Mouse (Mus musculus) layer of hippocampus, adult 8-10 months (tissue): ENCODE measurements around the gene Lrwd1. TPM values are rescaled to one million over a fixed set of nuclear protein-coding genes. Genes with fewer than 3 reads are reported as not detected.
"Not testable (repeated sequence)": the region's sequence is repeated elsewhere in the genome, so short reads cannot be mapped to it uniquely, and the experiment has no call there.

Experiments used
- DNase-seq, 2 experiments: peaks; one replicate each; pipeline ENCODE4 v3.0.0; 2022; ENCODE audit warnings: low spot score in 2 of 2
- total RNA-seq, 4 experiments: library from RNA; stranded (reverse); gene quantifications; 2 replicates each; pipeline ENCODE4 v1.2.4; 2022

Lrwd1 gene
- total RNA-seq, 4 experiments from 2014 or later, result 12.4 to 17.7 (median 16.1) TPM

DNA sequence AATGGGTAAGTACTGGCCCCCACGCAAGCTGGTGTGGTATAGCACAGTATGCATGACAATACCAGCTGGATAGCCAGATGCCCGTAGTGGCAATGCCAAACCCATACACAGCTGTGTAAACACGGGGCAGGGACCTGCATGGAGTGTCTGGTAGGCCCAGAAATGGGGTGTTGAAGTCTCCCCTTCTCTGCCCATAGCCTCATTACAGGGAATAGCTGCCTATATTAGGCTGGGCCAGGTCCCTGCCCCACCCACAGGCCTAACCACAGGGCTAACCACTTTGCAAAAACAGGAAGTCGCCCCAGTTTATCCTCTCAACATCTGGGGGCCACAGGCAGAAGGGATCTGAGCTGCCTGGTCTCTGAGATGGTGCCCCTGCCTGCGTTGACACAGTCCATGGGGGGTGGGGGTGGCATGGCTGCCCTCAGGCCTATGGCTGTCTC lies 13.3 kb upstream of the Lrwd1 start:
- DNase-seq, result not testable (repeated sequence)

DNA sequence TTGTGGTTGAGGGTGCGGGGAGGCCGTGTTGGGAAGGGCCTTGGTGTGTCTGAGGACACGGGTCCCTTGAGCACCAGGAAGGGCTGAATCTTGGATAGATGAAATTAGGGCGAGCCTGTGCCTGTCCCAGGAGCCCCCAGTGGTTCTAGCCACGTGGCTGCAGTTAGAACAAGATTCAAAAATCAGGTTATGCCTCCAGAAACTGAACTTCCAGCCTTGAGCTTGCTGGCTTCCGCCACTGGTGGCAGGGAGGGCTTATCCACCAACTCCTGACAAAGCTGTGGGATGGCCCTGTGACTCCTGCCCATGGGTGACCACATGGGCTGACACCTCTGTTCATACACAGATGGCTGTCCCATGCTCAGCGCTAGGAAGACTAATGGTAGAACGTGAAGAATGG lies 11.8 kb upstream of the Lrwd1 start:
- no peak for DNase-seq

DNA sequence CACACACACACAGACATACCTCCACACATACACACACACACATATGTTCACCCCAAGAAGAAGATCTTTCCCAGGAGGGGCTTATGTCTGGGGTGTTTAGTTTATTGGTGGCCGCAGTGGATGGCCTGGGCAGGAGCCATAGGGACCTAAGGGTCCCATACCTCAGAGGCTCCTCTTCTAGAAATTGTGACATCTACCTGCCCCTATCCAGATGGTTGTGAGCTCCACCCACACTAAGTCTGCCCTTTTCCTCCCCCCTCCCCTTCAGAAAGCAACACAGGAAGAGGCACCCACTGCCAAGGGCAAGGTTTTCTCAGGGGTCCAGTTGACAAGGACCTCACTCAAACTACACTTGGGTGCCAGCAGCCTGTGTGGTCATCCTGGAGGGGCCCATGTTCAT lies 11.1 kb upstream of the Lrwd1 start:
- DNase-seq, result no peak

DNA sequence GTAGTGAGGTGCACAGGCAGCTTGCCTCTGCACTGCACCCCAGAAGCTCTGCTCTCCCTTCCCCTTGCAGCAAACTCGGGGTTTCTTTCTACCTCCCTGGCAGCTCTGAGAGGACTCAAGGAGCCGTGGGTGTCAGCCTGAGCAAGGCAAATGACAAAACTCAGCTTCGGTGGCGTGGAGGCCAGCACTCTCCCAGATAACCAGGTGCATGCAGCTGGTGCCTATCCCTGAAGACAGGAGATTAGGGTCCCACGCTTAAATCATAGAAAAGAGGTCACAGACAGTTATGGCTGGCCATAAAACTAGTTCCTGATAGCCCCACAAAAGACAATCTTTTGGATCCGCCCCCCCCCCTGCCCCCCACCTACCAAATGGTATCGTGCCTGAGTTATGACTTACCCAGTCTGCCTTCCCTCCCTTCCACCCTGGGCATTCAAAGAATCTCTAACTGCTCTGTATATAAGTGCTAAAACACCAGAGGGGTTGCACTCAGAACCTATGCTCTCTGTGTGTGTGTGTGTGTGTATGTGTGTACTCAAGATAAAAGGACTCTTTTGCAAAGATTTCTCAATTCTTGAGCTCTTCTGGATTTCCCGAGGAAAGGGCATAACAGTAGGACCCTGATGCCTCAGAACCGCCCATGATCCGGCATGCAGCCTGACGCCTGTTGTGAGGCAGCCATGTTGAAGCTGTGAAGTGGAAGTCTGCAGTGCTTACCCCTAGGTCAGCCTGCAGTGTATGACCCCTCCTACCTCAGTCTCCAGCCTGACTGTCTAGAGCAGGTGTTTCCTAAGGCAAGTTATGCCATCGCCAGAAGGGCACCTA lies 8.9 kb upstream of the Lrwd1 start:
- DNase-seq, result no peak

DNA sequence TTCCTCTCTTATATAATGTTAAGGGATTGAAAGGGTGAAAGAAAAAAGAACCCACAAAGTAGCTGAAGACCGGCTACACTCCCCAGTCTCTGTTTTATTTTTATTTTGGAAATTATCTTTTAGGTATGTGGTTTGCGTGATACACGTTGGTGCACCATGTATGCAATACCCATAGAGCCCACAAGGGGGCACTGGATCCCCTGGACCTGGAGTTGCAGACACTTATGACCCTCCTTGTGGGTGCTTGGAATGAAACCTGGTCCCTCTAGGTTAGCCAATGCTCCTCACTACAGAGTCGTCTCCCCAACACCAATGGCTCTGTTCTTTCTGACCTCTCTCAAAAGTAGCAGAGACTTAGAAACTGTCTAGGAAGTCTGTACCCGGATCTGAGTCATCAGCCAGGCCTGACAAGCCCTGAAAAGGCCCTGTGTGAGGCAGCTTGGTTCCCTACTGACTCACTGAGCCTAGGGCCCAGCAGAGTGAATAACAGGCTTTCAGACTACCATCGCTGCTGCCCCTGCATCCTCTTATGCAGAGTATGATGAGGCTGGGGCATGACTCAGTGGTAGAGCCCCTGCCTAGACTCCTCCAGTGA lies 7.4 kb upstream of the Lrwd1 start:
- DNase-seq, result no peak

DNA sequence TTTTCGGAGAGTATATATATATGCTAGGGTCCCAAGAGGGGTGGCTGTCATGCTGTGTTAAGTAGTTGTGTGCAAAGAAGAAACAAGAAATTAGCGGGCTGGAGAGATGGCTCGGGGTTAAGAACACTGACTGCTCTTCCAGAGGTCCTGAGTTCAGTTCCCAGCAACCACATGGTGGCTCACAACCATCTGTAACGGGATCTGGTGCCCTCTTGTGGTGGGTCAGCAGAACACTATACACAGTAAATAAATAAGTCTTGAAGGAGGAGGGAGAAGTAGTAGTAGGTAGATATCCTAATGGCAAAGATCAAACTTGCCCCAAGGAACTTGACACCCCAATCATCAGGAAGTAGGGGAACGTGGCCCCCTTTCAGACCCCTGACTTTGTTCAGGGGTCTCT lies 6.9 kb upstream of the Lrwd1 start:
- no peak for DNase-seq

DNA sequence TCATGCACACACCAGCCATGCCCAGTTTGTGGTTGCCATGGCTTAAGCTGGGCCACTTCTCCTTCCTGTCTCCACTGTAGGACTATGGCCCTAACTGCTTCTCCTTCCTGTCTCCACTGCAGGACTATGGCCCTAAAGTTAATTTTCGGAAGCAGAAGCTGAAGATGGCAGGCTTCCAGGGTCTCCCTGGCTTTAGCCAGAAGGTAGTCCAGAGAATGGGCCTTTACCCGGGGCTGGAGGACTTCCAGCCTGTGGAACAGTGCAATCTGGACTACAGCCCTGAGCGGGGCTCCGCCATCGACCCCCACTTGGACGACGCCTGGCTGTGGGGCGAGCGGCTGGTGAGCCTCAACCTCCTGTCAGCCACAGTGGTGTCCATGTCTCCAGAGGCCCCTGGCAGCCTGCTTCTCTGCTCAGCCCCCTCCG lies 4.2 kb upstream of the Lrwd1 start:
- DNase-seq, result no peak

DNA sequence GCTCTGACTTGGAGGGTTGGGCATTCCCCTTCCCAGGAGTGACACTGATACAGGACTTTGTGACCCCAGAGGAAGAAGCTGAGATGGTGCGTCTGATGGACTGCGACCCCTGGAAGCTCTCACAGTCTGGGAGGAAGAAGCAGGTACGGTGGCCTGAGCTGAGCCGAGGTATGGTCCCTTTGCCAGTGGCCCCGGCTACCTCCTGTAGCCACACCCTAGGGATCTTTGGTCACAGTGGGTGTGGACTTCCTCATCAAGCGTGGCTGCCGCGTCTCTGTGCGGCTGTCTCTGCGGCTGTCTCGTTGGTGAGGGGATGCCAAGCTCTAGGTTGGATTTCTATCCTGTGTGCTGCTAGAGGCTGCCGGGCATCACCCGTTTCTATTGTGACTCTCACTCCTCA lies 3.5 kb upstream of the Lrwd1 start:
- no peak for DNase-seq

DNA sequence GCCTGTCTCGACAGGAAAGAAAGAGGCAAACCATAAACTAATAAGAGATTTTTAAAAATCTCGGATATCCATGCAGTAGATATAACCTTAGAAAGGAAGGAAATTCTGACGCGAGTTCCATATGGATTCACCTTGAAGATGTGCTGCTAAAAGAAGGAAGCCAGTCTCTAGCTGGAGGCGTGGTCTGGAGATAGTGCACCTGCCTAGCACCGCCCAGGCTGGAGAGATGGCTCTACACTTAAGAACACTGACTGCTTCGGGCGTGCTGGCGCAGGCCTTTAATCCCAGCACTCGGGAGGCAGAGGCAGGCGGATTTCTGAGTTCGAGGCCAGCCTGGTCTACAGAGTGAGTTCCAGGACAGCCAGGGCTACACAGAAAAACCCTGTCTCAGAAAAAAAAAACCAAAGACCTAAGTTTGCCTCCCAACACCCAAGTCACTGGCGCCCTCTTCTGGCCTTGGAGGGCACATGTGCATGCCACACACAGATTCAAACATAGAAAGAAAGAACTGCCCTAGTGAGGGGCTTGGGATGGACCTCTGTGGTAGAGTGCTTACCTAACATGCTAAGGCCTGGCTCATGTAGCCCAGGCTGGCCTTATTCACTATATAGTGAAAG lies 1.9 kb upstream of the Lrwd1 start:
- DNase-seq, result no peak

DNA sequence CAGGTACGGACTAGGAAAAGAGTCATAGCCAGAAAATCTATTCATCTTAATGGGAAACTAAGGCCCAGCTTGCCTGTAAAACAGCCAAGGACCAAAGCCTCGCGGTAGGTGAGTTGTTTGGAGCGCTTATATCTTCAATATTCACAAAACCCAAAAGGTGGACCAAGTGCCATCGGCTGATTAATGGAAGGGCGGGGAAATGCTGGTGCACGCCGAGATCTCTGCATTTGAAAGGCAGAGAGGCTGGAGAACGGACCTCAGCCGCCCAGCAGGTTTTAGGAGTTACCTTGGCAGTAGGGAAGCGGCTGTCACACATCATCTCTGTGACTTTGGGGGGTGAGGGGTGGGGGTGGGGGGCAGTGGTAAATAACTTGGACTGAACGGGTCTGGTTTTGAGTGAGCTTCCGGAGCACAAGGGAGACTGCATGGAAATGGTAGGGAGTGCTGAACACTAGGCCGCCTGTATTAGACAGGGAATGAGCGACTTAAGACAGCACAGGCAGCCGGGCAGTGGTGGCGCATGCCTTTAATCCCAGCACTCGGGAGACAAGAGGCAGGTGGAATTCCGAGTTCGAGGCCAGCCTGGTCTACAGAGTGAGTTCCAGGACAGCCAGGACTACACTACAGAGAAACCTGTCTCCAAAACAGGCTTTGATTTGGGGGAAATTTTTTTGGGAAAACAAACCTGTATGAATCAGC lies 567 bp upstream of the Lrwd1 start:
- no peak for DNase-seq

DNA sequence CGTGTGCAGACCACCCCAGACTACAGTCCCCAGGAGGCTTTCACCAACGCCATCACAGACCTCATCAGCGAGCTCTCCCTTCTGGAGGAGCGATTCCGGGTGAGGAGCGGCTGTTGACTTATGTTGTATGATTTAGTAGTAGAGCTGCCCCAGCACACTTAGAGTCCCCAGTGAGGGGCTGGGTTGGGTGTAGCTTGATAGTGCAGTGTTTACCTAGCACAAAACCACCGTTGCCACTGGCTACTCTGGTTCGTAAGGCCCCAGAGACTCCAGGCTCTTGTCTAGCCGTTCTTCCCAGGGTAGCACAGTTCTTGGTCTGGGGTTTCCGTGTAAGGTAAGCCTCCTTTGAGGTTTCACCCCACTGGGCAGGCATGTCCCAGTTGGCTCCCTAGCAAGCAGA lies 13.7 kb downstream of the Lrwd1 start:
- no peak for DNase-seq

DNA sequence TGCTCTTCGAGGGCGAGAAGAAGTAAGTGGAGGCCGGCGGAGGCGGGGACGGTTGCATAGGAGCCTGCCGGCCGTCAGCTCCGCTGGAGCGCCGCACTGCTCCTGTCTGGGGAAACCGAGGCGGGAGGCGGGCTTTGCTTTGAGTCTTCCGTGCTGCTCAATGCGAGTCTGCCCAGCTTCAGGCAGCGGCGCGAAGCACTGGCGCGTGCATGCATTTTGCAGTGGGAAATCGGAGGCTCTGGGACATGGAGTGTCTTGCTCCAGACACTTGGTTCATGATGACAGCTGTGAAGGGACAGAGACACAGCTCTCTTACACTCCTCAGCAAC lies 19.1 kb downstream of the Lrwd1 start:
- no peak for DNase-seq

DNA sequence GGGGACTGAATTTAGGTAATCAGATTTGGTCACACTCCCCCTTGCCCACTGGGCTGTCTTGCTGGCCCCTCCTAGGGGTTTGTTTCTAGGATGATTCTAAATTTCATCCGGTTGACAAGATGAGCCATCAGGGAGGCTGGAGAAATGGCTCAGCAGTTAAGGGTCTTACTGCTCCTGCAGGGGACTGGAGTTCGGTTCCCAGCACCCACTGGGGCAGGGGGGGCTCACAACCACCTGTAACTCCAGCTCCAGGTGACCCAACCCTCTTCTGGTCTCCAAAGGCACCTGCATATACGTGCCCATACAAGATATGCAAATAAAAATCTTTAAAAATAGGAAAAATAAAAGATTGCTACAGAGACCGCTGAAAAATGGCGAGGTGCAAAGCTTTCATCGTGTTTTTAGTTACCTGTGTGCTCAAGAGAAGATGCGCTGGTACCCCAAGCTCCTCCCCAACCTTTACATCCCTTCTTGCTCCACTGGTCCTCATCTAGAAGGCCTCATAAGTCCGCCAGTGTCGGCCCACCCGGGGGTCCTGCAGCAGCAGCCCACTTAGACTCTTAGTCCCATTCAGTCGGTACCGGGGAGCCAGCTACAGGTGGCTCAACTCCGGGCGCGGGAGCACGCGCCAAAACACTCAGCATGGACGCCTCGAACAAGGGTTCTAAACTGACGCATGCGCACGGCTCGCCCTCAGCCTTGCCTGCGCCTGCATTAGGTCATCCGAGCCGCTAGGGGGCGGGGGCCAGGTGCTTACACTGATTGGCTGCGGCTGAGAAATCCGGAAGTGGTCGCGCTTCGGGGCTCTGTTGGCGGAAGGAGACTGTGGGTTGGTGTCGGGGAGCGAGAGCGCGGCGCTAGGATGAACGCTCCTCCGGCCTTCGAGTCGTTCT lies 19.7 kb downstream of the Lrwd1 start, which contains the start of gene Polr2j:
TSS of gene Polr2j (plus strand) at position 741 of the 893 bp plus-strand sequence.
- peak; percentile 93 to 98 for DNase-seq

DNA sequence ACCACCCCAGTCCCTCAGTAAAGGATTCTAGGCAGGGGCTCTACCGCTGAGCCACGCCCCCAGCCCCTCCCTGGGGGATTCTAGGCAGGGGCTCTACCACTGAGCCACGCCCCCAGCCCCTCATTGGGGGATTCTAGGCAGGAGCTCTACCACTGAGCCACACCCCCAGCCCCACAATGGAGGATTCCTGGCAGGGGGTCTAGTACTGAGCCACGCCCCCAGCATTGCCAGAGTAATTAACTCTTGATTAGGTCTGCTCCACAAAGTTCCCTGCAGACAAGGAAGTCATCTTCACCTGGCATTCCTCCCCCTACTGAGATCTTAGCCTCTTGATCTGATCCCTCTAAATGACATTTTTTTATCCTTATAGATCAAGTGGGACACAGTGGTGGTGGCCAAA lies 22.3 kb downstream of the Lrwd1 start:
- DNase-seq, result not testable (repeated sequence)

DNA sequence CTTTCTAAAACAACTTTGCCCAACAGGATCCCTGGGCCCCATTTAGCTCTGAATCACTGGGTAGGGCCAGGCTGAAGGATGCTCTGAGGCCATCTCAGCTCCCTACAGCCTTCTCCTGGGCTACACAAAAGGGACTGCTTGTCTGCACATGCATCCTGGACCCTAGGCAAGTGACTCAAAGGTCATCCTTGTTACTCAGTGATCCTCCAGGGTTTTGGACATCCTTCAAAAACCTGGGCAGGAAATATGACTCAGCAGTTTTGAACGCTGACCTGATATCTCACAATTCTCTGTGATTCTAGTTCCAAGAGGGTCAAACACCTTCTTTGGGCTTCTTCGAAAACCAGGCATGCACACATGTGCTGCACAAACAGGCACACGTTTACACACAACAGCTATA lies 26.8 kb downstream of the Lrwd1 start:
- DNase-seq, result no peak

DNA sequence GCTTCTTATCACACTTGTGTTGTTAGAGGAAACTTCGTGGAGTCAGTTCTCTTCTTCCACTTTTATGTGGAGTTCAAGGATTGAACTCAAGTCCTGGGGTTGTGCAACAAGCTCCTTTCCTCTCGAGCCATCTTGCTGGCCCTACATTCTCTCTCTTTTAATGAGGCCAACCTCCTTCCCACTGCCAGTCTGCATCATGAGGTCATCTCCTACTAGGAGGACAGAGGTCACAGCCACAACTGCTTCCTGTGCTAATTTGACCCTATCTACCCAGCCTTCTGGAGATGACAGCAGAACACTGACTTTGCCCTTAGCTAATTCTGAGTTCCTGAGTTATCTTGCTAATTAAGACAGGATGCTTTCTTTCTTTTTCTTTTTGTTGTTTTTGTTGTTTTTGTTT lies 27.4 kb downstream of the Lrwd1 start:
- DNase-seq, result no peak

DNA sequence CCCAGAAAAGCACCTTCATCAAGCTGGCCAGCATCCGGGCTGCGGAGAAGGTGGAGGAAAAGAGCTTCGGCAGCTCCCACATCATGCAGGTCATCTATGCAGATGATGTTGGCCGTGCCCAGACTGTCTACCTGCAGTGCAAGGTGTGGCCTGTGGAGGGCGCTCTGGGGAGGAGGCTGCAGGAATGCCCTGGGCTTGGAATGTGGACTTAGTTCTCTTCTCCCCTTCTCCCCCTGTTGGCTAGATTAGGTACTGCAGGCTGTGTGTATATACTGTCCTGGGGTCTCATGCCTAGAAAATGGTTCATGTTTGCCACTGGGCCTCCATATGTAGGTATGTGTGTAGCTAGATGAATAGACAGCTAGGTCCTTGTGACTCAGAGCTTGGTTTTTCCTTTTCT lies 31.4 kb downstream of the Lrwd1 start:
- DNase-seq, result no peak

DNA sequence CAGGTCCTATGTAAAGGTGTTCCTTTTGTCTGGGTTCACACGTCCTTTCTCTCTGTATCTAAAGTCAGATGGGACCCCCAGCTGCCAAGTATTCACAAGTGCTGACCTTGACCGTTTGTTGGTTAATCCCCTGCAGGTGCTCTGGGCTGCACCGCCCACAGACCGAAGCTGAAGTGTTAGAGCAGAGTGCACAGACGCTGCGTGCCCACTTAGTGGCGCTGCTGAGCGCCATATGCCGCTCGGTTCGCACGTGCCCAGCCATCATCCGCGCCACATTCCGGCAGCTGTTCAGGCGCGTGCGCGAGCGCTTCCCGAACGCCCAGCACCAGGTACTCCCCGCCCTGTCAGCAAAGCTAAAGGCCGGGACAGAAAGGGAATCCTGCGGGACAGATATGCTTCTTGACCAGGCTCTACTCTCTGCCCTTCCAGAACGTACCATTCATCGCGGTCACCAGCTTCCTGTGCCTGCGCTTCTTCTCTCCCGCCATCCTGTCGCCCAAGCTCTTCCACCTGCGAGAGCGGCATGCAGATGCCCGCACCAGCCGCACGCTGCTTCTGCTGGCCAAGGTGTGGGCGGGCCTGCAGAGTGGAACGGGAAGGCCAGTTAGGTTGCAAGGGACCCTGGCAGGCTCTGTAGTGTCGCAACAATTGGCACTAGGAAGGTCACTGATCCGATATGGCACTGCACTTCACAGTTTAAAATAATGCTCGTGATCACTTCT lies 33.6 kb downstream of the Lrwd1 start:
- DNase-seq, result peak in 1 of 2 experiments; percentile 67

DNA sequence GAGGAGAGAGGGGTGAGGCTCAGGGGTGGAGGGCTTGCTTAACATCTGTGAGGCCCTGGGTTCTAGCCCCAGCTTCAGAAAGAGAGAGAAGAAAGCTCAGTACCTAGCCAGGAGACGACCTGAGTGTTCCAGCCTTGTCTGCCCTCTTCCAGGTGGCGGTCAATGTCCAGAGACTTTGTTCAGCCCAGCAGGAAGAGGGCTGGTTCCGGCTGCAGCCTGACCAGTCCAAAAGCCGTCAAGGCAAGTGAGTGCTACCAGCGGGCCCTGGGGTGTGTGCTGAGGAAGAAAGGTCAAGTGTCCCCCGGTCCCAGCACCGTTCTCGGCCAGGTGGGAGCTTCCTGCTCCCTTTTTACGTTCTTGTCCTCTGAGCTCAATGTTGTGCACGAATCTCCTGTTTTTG lies 37.3 kb downstream of the Lrwd1 start:
- no peak for DNase-seq

DNA sequence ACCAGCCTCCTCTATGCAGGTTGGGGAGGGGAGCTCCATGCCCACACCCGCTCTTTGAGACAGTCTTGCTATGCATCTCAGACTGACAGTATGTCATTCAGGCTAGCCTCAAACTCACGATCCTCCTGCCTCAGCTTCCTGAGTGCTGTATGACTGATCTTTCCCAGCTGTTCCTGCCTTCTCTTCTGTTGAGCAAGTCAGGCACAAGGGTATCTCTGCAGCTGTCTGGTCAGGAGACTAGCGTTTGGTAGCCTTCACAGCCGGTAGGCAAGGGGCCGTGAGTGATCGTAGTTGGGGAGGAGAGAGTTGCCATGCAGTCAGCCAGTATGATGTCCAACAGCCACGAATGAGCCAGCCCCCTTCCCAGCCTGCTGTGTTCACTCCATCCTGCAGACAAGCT lies 40.8 kb downstream of the Lrwd1 start:
- DNase-seq, result no peak
